Mouse (Mus musculus): ENCODE data around the gene Igsf21. TPM values are rescaled to one million over a fixed set of nuclear protein-coding genes. Genes with fewer than 3 reads are reported as not detected.

The Igsf21 gene
- polyA plus RNA-seq, 1 experiment, result 0.26 TPM

DNA sequence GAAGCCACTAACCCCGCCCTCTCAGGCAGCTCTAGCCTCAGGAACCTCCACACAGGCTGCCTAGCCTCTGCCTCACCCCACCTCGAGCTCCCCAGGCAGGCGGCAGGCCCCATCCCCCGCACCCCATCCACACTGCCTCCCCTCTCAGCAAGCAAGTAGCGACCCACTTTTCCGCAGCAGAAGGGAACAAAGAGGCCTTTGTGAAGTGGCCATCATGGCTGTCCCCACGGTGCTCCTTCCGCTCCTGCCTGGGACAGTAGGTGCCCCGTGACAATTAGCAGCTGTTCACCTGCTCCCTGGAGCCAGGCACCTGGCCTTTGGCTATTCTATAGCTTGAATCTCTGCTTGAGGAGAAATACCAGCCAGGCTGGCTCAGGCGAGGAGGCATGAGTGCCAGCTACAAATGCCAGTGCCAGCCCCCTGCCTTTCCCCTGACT is 9.3 kb downstream of the Igsf21 start:
- no peak for DNase-seq (ENCODE audit: low spot score)

- DNase-seq (ENCODE audit: low spot score), result no peak
Measured at GRCm38 (mm10) chr4:140235361-140236153, 11.0 kb downstream of the Igsf21 start.

DNA sequence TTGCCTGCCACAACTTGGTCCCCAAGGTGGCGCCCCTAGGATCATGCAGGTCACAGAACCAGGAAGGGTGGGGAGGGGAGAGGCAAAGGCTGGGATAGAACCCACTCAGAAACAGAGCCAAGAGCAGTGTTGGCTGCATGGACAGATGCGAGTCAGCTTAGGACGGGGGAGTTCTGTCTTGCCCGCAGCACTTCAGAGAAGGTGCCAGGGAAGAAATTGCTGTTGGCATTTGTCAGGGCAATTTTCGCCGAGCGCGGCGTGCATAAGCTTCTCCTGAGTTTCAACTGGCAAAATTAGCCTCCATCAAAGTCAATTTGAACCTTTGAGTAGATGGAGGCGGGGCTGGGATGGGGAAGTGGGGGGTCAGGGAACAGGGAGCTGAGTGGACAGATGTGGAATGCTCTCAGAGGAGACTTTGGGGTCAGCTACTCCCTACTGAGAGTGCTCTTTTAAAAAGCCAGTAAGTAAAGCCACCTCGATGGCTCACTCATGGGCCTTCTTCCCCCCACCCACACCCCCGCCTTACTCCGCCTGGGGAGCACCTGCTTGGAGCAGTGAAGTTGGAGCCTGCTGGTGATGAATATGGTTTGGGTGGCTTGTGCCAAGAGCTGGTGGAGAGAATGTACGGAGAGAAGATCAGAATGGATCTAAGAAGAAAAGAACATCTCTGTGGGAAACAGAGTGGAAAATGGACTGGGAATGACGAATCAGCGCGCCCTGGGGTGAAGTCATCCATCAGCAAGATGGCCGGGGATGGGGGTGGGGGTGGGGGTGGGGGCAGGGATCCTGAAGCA is 12.0 kb downstream of the Igsf21 start:
- DNase-seq (ENCODE audit: low spot score), result no peak

GRCm38 (mm10) chr4:140227837-140228236 is 18.7 kb downstream of the Igsf21 start:
- DNase-seq (ENCODE audit: low spot score), result no peak

GRCm38 (mm10) chr4:140225204-140225603 is 21.4 kb downstream of the Igsf21 start:
- no peak for DNase-seq (ENCODE audit: low spot score)

DNA sequence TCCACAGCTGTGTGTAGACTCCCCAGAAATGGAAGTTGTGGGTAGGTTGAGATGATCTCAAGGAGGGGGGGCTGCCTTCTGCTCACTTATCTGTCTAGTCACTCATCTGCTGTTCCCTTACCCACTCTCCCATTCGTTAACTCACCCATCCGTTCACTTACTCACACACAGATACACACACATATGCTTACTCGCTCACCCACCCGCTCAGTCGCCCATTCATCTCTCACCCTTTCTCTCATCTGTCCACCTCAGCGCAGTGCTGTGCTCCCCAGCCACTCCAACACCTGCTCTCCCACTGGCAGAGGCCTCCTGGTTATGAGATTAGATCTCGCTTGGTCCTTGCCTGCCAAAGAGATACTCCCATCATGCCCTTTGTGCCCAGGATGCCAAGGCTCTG is 22.1 kb downstream of the Igsf21 start:
- DNase-seq (ENCODE audit: low spot score), result no peak

GRCm38 (mm10) chr4:140223067-140223466 is 23.5 kb downstream of the Igsf21 start:
- DNase-seq (ENCODE audit: low spot score), result no peak

DNA sequence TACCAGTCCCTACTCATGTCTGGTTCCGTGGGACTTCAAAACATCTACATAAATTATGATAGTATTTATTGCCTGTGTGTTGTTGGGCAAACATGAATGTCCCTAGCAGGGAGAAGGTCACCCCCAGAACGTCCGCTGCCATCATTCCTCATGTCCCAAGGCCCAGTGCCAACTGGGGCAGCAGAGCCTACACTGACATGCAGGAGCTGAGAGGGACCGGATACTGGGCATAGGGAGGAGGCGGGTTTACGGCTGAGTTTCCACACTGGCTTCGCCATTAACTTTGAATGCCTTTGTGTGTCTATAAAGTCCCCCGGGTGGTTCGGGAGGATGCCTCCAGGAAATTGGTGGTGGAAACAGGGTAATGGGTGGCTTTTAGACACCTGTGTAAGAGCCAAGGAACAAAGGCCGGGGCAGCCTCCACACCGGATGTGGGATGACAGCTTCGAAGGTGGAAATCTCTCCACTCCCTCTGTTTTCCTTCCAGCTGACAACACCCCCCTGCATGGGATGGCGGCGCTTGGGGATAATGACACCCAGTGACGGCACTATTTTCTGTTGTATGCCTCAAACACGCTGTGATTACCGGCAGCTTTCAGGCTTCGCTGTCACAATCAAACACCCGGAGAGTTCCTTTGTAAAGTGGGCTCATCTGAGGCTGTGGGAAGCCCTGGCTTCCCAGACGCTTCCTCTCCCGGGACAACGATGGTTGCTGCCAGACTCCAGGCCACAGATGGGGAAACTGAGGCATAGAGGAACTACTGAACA is 26.1 kb downstream of the Igsf21 start:
- DNase-seq (ENCODE audit: low spot score), result no peak

DNA sequence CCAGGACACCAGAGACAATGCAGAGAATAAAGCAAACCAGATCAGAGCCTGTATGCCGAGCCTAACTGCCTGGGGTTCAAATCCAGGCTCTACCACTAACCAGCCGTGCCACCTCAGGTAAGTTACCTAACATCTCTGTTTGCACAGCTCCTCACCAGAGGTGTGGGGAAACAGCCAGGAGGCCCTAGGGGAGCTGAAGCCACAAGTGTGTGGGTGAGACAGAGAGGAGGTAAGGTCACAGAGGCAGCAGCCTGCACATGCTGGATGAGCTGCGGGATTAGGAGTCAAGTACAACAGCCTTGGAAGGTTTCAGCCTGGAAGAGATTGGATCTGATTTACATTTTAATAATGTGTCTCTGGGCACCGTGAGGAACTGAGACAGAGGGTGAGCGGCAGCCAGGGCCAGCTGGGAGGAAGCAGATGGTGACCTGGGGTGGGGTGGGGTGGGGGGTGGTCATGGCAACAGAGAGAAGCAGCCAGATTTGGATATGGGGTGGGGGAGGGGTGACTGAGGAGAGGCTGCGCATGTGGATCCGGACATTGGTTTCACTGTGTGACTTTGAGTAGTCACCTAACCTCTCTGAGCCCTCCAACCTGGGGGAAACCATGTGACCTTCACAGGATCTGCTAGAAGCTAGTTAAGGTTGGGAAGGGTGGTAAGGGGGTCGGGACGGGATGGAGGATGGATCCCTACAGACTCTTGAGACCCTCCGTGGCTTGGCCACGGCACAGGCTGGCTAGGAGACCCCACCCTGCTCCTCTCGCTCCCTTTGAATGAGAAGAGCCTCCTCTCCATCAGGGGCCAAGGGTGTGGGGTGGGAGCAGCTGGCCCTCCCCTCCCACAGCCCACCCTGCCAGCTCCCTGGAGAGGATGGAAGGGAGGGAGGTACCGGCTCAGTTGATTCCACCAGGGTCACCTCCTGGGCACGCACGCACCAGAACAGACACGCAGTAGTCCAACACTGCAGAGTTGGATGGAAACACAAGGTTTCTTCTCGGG is 27.4 kb downstream of the Igsf21 start:
- DNase-seq (ENCODE audit: low spot score), result no peak

- DNase-seq (ENCODE audit: low spot score), result no peak
Measured at GRCm38 (mm10) chr4:140218384-140218783, 28.2 kb downstream of the Igsf21 start.

DNA sequence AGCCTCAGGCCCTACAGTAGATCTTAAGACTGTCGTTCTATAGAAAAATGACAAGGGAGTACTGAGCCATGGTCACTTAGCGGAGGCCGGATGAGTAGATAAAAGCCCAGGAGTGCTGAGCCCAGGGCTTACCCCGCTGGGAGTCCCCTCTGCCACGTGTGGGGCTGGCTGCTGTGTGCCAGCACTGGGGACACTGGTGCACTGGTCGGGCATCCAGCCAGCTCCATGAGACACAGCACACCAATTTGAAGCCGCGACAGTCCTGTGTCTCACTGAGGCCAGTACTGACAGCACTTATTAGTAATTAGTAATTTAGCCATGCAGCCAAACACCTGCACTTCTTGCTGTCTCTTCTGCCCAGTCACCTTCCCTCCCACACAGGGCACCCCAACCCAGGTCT is 28.6 kb downstream of the Igsf21 start:
- no peak for DNase-seq (ENCODE audit: low spot score)

GRCm38 (mm10) chr4:140216096-140216495 is 30.5 kb downstream of the Igsf21 start:
- DNase-seq (ENCODE audit: low spot score), result no peak

DNA sequence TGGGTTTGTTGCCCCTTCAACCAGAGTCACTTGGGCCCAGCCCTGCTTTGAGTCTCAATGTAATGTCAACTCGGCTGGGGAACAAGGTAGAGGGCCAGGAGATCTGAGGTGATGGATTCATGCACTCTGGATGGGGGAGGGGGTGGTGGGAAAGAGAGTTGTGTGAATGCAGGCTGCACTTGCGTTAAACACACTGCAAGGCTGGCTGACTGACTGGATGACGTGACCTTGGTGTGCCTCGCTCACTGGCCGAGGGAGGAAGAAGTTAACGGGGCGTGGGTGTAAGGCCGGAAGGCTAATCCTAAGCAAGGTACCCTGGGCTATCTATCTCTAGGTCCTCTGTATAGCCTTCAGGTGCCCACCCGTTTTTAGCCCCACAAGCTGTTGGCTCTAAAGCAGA is 31.4 kb downstream of the Igsf21 start:
- DNase-seq (ENCODE audit: low spot score), result no peak

DNA sequence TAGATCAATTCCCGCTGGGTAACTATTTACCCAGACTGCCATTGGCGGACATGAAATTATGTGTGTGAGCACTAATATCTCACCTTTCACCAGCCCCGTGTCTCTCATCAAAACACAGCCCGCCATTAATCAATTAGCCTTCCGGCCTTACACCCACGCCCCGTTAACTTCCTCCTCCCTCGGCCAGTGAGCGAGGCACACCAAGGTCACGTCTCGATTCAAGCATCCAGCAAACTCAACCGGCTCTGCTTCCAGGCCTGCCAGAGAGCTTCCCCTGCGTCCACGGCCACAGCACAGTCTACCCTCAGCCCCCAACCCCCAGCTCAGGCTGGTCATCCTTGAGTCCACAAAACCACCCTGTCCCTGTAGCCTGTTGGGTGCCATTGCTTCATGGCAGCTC is 32.2 kb downstream of the Igsf21 start:
- no peak for DNase-seq (ENCODE audit: low spot score)

GRCm38 (mm10) chr4:140210129-140210890 is 36.3 kb downstream of the Igsf21 start:
- DNase-seq (ENCODE audit: low spot score), result no peak

DNA sequence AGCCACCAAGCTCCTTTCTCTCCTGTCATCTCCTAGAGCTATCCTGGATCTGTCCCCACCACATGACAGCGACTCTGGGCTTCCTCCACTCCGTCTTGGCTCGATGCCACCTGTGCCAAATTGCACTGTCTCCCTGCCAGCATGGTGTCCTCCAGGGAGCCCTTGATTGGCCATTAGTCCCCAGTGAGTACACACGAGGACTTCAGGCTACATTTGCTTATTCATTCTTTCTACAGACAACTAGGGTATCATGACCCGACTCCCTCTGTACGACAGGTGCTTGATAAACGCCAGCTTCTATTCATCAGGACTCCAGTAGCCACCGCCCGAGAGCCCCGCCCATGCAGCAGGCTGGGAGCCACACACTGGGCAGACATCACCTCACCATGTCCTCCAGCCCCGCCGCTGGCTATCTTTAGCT is 40.8 kb downstream of the Igsf21 start:
- DNase-seq (ENCODE audit: low spot score), result no peak

- DNase-seq (ENCODE audit: low spot score), result no peak
Measured at GRCm38 (mm10) chr4:140204775-140205174, 41.8 kb downstream of the Igsf21 start.

DNA sequence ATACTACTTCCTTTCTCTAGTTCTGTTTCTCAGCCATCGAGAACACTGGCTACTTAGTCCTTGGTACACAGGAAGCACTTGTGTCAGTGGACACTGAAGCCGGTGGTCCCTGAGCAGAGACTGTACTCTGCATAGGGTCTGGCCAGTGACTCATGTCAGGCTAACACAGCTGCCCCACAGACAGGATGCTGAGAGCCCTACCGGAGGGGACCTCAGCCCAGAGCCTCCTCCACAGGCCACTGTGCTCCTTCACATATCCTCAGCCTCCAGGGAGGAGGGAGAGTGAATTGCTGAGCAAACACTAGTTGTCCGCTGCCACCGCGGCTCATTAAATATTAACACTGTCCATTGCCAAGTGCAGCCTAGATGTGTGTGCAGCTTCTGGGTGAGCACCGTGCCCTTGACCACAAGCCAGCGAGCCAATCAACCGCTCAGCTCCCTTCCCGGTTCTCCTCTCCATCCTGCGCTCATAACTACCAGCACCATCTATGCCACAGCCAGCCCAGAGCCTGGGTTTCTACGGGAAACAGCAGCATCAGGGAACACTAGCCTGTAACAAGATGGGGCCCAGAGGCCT is 42.8 kb downstream of the Igsf21 start:
- DNase-seq (ENCODE audit: low spot score), result no peak

DNA sequence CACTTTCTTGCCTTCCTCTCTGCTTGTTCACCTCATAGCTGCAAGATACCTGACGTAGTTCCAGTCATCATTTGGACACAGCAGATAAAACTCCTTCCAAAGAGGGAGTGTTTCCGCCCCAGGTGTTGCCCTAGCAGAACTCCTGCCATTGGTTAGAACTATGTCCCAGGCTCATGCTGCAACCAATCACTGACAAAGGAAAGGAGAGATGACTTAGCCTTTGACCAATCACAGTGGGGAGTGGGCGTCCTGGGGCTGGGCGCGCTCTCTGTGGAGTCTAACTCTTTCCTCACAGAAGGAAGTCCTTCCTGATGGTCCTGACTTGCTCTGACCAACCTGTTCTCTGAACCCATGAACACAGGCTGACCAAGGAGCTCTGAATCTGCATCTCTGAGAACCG is 44.4 kb downstream of the Igsf21 start:
- DNase-seq (ENCODE audit: low spot score), result no peak

DNA sequence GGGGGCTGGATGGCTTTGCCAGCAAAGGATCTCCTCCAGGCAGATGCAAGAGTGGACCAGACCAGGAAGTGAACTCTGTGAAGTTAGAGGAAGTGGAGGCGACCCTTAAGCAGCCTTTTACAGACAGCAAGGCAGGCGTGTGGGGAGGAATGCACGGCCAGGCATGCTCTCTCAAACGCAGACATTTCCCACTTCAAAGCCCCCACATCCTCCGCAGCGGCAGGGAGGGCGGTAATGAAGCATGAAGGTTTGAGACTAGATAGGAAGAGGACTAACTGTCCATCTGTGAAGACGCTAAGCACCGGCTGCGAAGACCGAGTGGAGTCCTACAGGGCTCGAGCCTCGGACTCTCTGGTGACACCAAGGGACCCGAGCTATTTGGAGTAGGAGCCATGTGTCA is 46.3 kb downstream of the Igsf21 start:
- no peak for DNase-seq (ENCODE audit: low spot score)
